Mouse (Mus musculus) neural tube, embryonic 11.5 days (tissue): ENCODE measurements at regions not wholly inside any gene's neighbourhood (a gene's known extent, or its start where the extent isn't known, plus 50 kb on each side); places are given as distances from the start of the nearest gene placed in this dataset.

Experiments used
- ATAC-seq: fragments of 200-750 bp; cut with Nextera tagmentation; 2 replicates; pipeline ENCODE4 v1.8.0; 2017; ENCODE audit warnings: moderate number of reproducible peaks, mild to moderate bottlenecking, moderate TSS enrichment, moderate library complexity; ENCODE audit not compliant: insufficient read depth, low FRiP score, low TSS enrichment
- DNase-seq: peaks from one replicate; pipeline ENCODE4 v3.0.0-alpha.2; 2015; ENCODE audit warnings: low spot score
- H3K27ac ChIP-seq: fragments of 300-500 bp; sonication (generic); 2 replicates; pipeline ENCODE4 v1.5.1; 2014; ENCODE audit warnings: low read depth, mild to moderate bottlenecking, low read length
- H3K27me3 ChIP-seq: fragments of 300-500 bp; sonication (generic); 2 replicates; pipeline ENCODE4 v1.6.1; 2014; ENCODE audit warnings: mild to moderate bottlenecking, low read length, mixed read lengths; ENCODE audit not compliant: control insufficient read depth, insufficient read depth
- H3K36me3 ChIP-seq: fragments of 300-500 bp; sonication (generic); 2 replicates; pipeline ENCODE4 v1.6.1; 2014; ENCODE audit warnings: mild to moderate bottlenecking, low read length, moderate library complexity, mixed read lengths; ENCODE audit not compliant: control insufficient read depth, insufficient read depth
- H3K4me1 ChIP-seq: fragments of 300-500 bp; sonication (generic); 2 replicates; pipeline ENCODE4 v1.6.1; 2014; ENCODE audit warnings: low read length, mixed read lengths; ENCODE audit not compliant: control insufficient read depth, insufficient read depth
- H3K4me2 ChIP-seq: fragments of 300-500 bp; sonication (generic); 2 replicates; pipeline ENCODE4 v1.6.1; 2014; ENCODE audit warnings: low read depth, mild to moderate bottlenecking, moderate library complexity
- H3K4me3 ChIP-seq: fragments of 300-500 bp; sonication (generic); 2 replicates; pipeline ENCODE4 v1.5.1; 2014; ENCODE audit warnings: low read depth, low read length
- H3K9ac ChIP-seq: fragments of 300-500 bp; sonication (generic); 2 replicates; pipeline ENCODE4 v1.6.1; 2014; ENCODE audit warnings: mild to moderate bottlenecking, low read length
- H3K9me3 ChIP-seq: fragments of 300-500 bp; sonication (generic); 2 replicates; pipeline ENCODE4 v1.6.1; 2016; ENCODE audit warnings: low read length; ENCODE audit not compliant: control insufficient read depth
- WGBS: fragments of 180-500 bp; shearing (Covaris S2); extraction: QIAGEN DNeasy Blood & Tissue Kit; methylation state at CpG from one replicate; pipeline ENCODE4 v1.1.7; 2014; 5-methylcytosine and 5-hydroxymethylcytosine counted together

- Histone ChIP-seq H3K27me3 (no peaks in the 10 kb centered on the region), H3K27ac (no peak overlapping the region), H3K4me3 (no peak overlapping the region), H3K9ac (no peak overlapping the region), H3K4me1 (no peaks in the 10 kb centered on the region), H3K4me2 (no peak overlapping the region), H3K36me3 (no peaks in the 10 kb centered on the region), H3K9me3 (no peaks in the 10 kb centered on the region)
- DNase-seq (no peak), ATAC-seq (no peak)
Measured at GRCm38 (mm10) chr13:16670736-16671135, 659.1 kb downstream of the Inhba start.

GRCm38 (mm10) chr13:16676873-16677272 is 665.2 kb downstream of the Inhba start:
- Histone ChIP-seq H3K9me3 (no peaks in the 10 kb centered on the region), H3K9ac (no peak overlapping the region), H3K4me1 (no peaks in the 10 kb centered on the region), H3K27ac (no peak overlapping the region), H3K4me2 (no peak overlapping the region), H3K4me3 (no peak overlapping the region), H3K36me3 (no peaks in the 10 kb centered on the region), H3K27me3 (no peaks in the 10 kb centered on the region)
- DNase-seq = no peak
- no peak for ATAC-seq
- 94% methylated on average over 1 of the region's 1 CpGs for WGBS

GRCm38 (mm10) chr13:16678246-16679024 is 666.8 kb downstream of the Inhba start:
- Histone ChIP-seq H3K4me3 (no peak overlapping the region), H3K9me3 (no peaks in the 10 kb centered on the region), H3K36me3 (no peaks in the 10 kb centered on the region), H3K4me2 (no peak overlapping the region), H3K4me1 (no peaks in the 10 kb centered on the region), H3K9ac (no peak overlapping the region), H3K27ac (no peak overlapping the region), H3K27me3 (no peaks in the 10 kb centered on the region)
- 74% methylated on average over 1 of the region's 1 CpGs for WGBS
- ATAC-seq = no peak
- DNase-seq = no peak

DNA sequence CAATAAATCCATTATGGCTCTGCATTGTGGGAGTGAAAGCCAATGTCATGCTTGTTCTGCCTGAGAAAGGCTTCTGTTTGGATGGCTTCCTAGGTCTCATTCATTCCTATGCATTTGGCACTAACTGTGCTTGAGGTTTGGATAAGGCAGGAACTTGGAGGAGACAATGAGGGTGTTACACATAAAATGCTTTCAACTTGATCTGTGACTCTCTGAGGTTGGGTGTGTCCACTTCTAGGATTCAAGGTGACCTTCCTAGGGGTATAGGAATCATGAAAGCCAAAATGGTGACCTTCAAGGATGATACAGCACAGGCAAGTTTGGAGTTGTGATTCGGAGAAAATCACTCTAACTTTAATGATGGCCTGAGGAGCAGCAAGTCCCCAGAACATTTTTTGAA is 682.5 kb downstream of the Inhba start:
- Histone ChIP-seq H3K9ac (no peak overlapping the region), H3K27me3 (no peaks in the 10 kb centered on the region), H3K4me3 (no peak overlapping the region), H3K4me1 (no peaks in the 10 kb centered on the region), H3K4me2 (no peak overlapping the region), H3K36me3 (no peaks in the 10 kb centered on the region), H3K27ac (no peak overlapping the region), H3K9me3 (no peaks in the 10 kb centered on the region)
- 84% methylated on average over 1 of the region's 1 CpGs for WGBS
- DNase-seq (no peak), ATAC-seq (no peak)

DNA sequence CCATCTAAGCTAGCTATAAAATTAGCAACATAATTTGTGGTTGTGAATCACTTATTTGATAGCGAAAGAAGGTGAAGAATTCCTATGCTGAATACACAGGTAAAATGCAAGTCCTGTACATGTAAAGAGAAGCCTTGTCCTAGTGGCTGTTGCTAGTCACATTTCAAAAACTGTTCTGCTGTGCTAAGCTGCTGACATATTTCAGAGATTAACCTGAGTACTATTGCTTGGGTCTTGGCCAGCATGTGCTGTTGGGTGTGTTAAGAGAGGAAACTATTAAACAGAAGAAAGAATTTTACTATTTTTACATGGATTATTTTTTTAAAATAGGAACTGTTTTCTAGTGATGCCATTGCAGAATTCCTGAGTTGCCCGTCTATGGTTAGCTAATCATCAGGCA is 689.3 kb downstream of the Inhba start:
- H3K4me2 ChIP-seq = no peak overlapping the region
- H3K36me3 ChIP-seq = no peaks in the 10 kb centered on the region
- no peaks in the 10 kb centered on the region for H3K27me3 ChIP-seq
- DNase-seq (no peak), ATAC-seq (no peak)
- H3K27ac ChIP-seq = no peak overlapping the region
- H3K4me3 ChIP-seq = no peak overlapping the region
- no peak overlapping the region for H3K9ac ChIP-seq
- no peaks in the 10 kb centered on the region for H3K4me1 ChIP-seq
- WGBS = 88% methylated on average over 2 of the region's 2 CpGs
- no peaks in the 10 kb centered on the region for H3K9me3 ChIP-seq

- no peak for ATAC-seq
Measured at GRCm38 (mm10) chr13:16702138-16702537, 690.5 kb downstream of the Inhba start.

DNA sequence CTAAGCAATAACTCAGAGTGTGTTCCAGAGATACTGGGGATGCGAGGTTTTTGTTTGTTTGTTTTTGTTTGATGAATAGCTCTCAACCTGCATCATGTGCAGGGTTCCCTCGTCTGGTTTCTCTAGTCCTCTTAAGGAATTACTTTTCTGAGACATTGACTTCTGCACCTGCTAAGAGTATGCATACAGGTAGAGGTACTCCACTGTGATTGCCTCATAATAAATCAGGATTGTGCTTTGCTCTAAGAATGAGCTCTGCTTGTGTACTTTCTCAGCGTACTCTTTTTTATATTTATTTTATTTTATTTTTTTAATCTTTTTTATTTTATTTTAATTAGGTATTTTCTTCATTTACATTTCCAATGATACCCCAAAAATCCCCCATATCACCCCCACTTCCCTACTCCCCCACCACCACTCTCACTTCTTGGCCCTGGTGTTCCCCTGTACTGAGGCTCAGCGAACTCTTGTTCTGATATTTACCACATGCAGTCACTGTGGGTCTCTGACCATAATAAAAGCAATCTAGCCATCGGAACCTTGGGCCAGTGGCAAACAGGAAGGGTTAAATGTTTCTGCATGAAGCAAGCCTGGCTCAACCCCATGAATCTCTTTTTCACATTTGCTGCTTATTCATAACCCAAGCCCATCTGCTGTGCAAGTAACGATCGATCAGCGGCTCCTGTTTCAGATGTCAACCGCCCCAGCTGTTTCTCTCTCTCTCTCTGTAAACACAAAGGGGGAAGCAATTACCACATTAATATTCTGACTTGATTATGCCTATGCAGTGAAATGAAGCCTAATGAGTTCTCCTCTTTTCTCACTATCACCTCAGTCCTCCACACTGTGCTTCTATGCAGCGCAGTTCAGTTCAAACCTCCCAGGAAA is 693.8 kb downstream of the Inhba start:
- Histone ChIP-seq H3K9ac (no peak overlapping the region), H3K4me3 (no peak overlapping the region), H3K36me3 (no peaks in the 10 kb centered on the region), H3K27ac (peak overlapping the region; percentile 60; the same call in 1 of the 2 replicates), H3K4me1 (no peaks in the 10 kb centered on the region), H3K9me3 (no peaks in the 10 kb centered on the region), H3K27me3 (no peaks in the 10 kb centered on the region), H3K4me2 (no peak overlapping the region)
- ATAC-seq = peak; percentile 80
- peak; percentile 17 for DNase-seq
- WGBS = 72% methylated on average over 10 of the region's 10 CpGs

More at GRCm38 (mm10) chr13:16702138-16702537, 690.5 kb downstream of the Inhba start:
- 72% methylated on average over 1 of the region's 1 CpGs for WGBS
- H3K4me2 ChIP-seq = no peak overlapping the region
- no peaks in the 10 kb centered on the region for H3K9me3 ChIP-seq
- H3K36me3 ChIP-seq = no peaks in the 10 kb centered on the region
- no peaks in the 10 kb centered on the region for H3K27me3 ChIP-seq
- no peak for DNase-seq
- no peaks in the 10 kb centered on the region for H3K4me1 ChIP-seq
- no peak overlapping the region for H3K4me3 ChIP-seq
- no peak overlapping the region for H3K27ac ChIP-seq
- no peak overlapping the region for H3K9ac ChIP-seq

DNA sequence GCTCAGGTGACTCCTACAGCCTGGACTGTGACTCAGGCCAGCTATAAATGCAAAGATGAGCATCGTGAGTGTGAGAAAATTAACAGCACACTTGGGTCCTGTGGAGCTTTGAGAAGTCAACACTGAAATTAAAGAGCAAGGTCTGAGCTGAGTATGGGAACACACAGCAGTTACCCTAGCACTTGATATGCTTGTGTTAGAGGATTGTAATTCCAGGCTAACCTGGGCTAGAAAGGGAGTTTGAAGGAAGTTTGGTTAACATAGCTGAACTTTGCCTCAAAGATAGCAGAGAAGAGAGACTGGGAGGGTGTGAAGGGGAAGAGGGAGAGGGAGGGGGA is 694.4 kb downstream of the Inhba start:
- peak overlapping the region; percentile 60; the same call in 1 of the 2 replicates for H3K27ac ChIP-seq
- no peak for DNase-seq
- no peaks in the 10 kb centered on the region for H3K36me3 ChIP-seq
- no peak overlapping the region for H3K4me3 ChIP-seq
- no peaks in the 10 kb centered on the region for H3K27me3 ChIP-seq
- peak; percentile 36 for ATAC-seq
- H3K4me1 ChIP-seq = no peaks in the 10 kb centered on the region
- H3K9me3 ChIP-seq = no peaks in the 10 kb centered on the region
- WGBS = 42% methylated on average over 1 of the region's 1 CpGs
- H3K9ac ChIP-seq = no peak overlapping the region
- no peak overlapping the region for H3K4me2 ChIP-seq
